Mouse (Mus musculus) WW6 (cell line): ENCODE data around the gene Zfp428.

Experiments
- DNase-seq: peaks from one replicate; pipeline ENCODE4 v3.0.0-alpha.2; 2013; ENCODE audit warnings: low read depth, low spot score

Gene Zfp428

GRCm38 (mm10) chr7:24506838-24507725 is at the start of gene Zfp428:
Gene Zfp428, plus strand, starts transcription at chr7:24507006.
- DNase-seq: peak; percentile 70

GRCm38 (mm10) chr7:24457726-24458370 is 49.0 kb upstream of the Zfp428 start:
- no peak for DNase-seq

- no peak for DNase-seq
These were observed 47.4 kb upstream of the Zfp428 start for GRCm38 (mm10) chr7:24459440-24459839.

- no peak for DNase-seq
These were observed 47.0 kb upstream of the Zfp428 start for GRCm38 (mm10) chr7:24459843-24460242.

GRCm38 (mm10) chr7:24461376-24462051 is 45.3 kb upstream of the Zfp428 start:
- DNase-seq: no peak

GRCm38 (mm10) chr7:24462388-24463319 is 44.2 kb upstream of the Zfp428 start, which contains the start of gene Plaur:
Gene Plaur, plus strand, starts transcription at chr7:24462484.
- DNase-seq: no peak

- no peak for DNase-seq
These were observed 40.0 kb upstream of the Zfp428 start for GRCm38 (mm10) chr7:24466835-24467234.

- no peak for DNase-seq
These were observed 38.9 kb upstream of the Zfp428 start for GRCm38 (mm10) chr7:24467886-24468285.

GRCm38 (mm10) chr7:24469126-24469525 is 37.7 kb upstream of the Zfp428 start:
- DNase-seq: no peak

GRCm38 (mm10) chr7:24470356-24470755 is 36.5 kb upstream of the Zfp428 start:
- no peak for DNase-seq

GRCm38 (mm10) chr7:24472442-24472841 is 34.4 kb upstream of the Zfp428 start:
- DNase-seq: no peak

- DNase-seq: no peak
These were observed 33.9 kb upstream of the Zfp428 start for GRCm38 (mm10) chr7:24472937-24473336.

GRCm38 (mm10) chr7:24473913-24474529 is 32.8 kb upstream of the Zfp428 start:
- DNase-seq: no peak

- DNase-seq: no peak
These were observed 31.8 kb upstream of the Zfp428 start for GRCm38 (mm10) chr7:24474811-24475506.

- DNase-seq: no peak
These were observed 30.5 kb upstream of the Zfp428 start for GRCm38 (mm10) chr7:24476338-24476737.

- DNase-seq: no peak
These were observed 29.9 kb upstream of the Zfp428 start for GRCm38 (mm10) chr7:24476856-24477255.

- no peak for DNase-seq
These were observed 27.9 kb upstream of the Zfp428 start for GRCm38 (mm10) chr7:24478911-24479310.

- DNase-seq: no peak
These were observed 27.1 kb upstream of the Zfp428 start for GRCm38 (mm10) chr7:24479685-24480084.

- no peak for DNase-seq
These were observed 26.5 kb upstream of the Zfp428 start for GRCm38 (mm10) chr7:24480121-24480941.
